Mouse (Mus musculus): ENCODE measurements around the gene Mroh2a. TPM values are rescaled to one million over a fixed set of nuclear protein-coding genes. Genes with fewer than 3 reads are reported as not detected.

The Mroh2a gene
- polyA plus RNA-seq, 1 experiment, result 0.29 TPM

GRCm38 (mm10) chr1:88235046-88235893 is 8.5 kb downstream of the Mroh2a start:
- peak; percentile 49 for DNase-seq (ENCODE audit: low spot score)

- DNase-seq (ENCODE audit: low spot score), result no peak
These were observed 9.2 kb downstream of the Mroh2a start for GRCm38 (mm10) chr1:88235894-88236415.

GRCm38 (mm10) chr1:88237311-88237710 is 10.5 kb downstream of the Mroh2a start:
- DNase-seq (ENCODE audit: low spot score), result peak; percentile 57

- no peak for DNase-seq (ENCODE audit: low spot score)
These were observed 12.0 kb downstream of the Mroh2a start for GRCm38 (mm10) chr1:88238771-88239170.

GRCm38 (mm10) chr1:88240072-88240471 is 13.3 kb downstream of the Mroh2a start:
- DNase-seq (ENCODE audit: low spot score), result peak; percentile 34

- peak; percentile 43 for DNase-seq (ENCODE audit: low spot score)
These were observed 13.8 kb downstream of the Mroh2a start for GRCm38 (mm10) chr1:88240579-88240978.

- no peak for DNase-seq (ENCODE audit: low spot score)
These were observed 17.1 kb downstream of the Mroh2a start for GRCm38 (mm10) chr1:88243861-88244260.

- no peak for DNase-seq (ENCODE audit: low spot score)
These were observed 19.1 kb downstream of the Mroh2a start for GRCm38 (mm10) chr1:88245881-88246280.

- DNase-seq (ENCODE audit: low spot score), result no peak
These were observed 19.6 kb downstream of the Mroh2a start for GRCm38 (mm10) chr1:88246386-88246785.

GRCm38 (mm10) chr1:88247660-88248059 is 20.9 kb downstream of the Mroh2a start:
- DNase-seq (ENCODE audit: low spot score), result no peak

- no peak for DNase-seq (ENCODE audit: low spot score)
These were observed 21.9 kb downstream of the Mroh2a start for GRCm38 (mm10) chr1:88248658-88249057.

- no peak for DNase-seq (ENCODE audit: low spot score)
These were observed 22.8 kb downstream of the Mroh2a start for GRCm38 (mm10) chr1:88249596-88249995.

- DNase-seq (ENCODE audit: low spot score), result no peak
These were observed 23.2 kb downstream of the Mroh2a start for GRCm38 (mm10) chr1:88250023-88250422.

- no peak for DNase-seq (ENCODE audit: low spot score)
These were observed 26.3 kb downstream of the Mroh2a start for GRCm38 (mm10) chr1:88253106-88253505.

- DNase-seq (ENCODE audit: low spot score), result no peak
These were observed 26.8 kb downstream of the Mroh2a start for GRCm38 (mm10) chr1:88253540-88253939.

GRCm38 (mm10) chr1:88254793-88255465 is 28.1 kb downstream of the Mroh2a start:
- DNase-seq (ENCODE audit: low spot score), result no peak

GRCm38 (mm10) chr1:88255466-88255857 is 28.7 kb downstream of the Mroh2a start:
- DNase-seq (ENCODE audit: low spot score), result no peak

- no peak for DNase-seq (ENCODE audit: low spot score)
These were observed 29.4 kb downstream of the Mroh2a start for GRCm38 (mm10) chr1:88255989-88256754.

GRCm38 (mm10) chr1:88256886-88257663 is 30.3 kb downstream of the Mroh2a start:
- DNase-seq (ENCODE audit: low spot score), result no peak

GRCm38 (mm10) chr1:88257681-88258080 is 30.9 kb downstream of the Mroh2a start:
- no peak for DNase-seq (ENCODE audit: low spot score)

GRCm38 (mm10) chr1:88258361-88258760 is 31.6 kb downstream of the Mroh2a start:
- DNase-seq (ENCODE audit: low spot score), result no peak

All from urinary bladder, adult 2 months (tissue).